ENCODE assay signal across 8 mouse cellular contexts in the genomic region with DNA sequence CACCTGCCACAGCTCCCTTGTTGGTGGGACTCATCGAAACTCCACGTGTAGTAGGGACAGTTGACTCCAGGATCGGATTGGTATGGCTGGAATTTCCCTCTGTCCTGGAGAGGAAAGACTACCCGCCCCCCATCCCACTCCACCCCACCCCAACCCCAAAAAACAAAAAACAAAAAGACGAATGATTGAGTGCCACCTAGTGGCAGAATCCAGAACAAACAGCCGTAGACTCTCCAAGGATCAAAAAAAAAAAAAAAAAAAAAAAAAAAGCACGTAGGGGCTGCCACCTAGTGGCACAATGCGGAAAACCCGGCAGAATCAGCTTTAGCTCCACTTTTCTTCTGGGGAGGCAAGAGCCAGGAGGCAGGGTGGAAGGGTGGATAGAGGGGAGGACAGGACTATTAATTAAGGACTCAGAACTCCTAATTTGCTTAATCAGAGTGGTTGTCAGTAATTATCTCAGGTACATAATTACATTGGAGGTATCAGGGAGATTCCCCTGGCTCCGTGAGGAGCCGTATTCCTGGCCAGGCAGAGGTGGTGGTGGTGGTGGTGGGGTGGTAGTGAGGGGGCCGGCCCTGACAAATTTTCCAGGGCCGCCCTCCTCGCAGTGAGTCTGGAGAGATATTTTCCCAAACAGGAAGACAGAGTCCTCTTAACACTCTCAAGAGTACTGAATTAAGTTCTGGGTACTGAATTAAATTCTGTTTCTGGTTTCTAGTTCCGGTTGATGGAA.
A peak's percentile ranks its signal among the peaks of the same experiment; 100 is the strongest.
DNase-seq lines count a peak whose midpoint lies in the region; ATAC-seq and TF ChIP-seq lines count a peak whose summit lies in the region.

No protein-coding gene starts in this region.

- peak overlapping the region; percentile 82 for H3K4me2 ChIP-seq in heart, embryonic 11.5 days
- H3K4me2 ChIP-seq in kidney, embryonic 14.5 days (replicated peaks; ENCODE audit: low read depth, low read length), result peak overlapping the region; percentile 61
- peak overlapping the region; percentile 55 for H3K4me2 ChIP-seq in liver, embryonic 15.5 days
- peak overlapping the region; percentile 63 for H3K4me2 ChIP-seq in neural tube, embryonic 12.5 days (replicated peaks)

- no peak overlapping the region for H3K27ac ChIP-seq in heart, embryonic 11.5 days (ENCODE audit: low read depth, low read length)
- H3K27ac ChIP-seq in kidney, embryonic 14.5 days (ENCODE audit: low read depth, low read length), result no peak overlapping the region
- H3K27ac ChIP-seq in liver, embryonic 15.5 days (replicated peaks), result no peak overlapping the region
- H3K27ac ChIP-seq in neural tube, embryonic 12.5 days, result no peak overlapping the region
- no peak overlapping the region for H3K27ac ChIP-seq in thymus, adult 2 months (ENCODE audit: control insufficient read depth, insufficient read depth, low read length)

- peak; percentile 69 for DNase-seq in embryo, embryonic 11.5 days (ENCODE audit: low read depth, low spot score)
- peak; percentile 48 for DNase-seq in thymus, adult 2 months

- H3K36me3 ChIP-seq in C2C12 (ENCODE audit: control insufficient read depth, insufficient read depth), result no peaks in the 10 kb centered on the region
- H3K36me3 ChIP-seq in heart, embryonic 11.5 days (ENCODE audit: control insufficient read depth, insufficient read depth, low read length), result no peaks in the 10 kb centered on the region
- H3K36me3 ChIP-seq in kidney, embryonic 14.5 days (ENCODE audit: control insufficient read depth, insufficient read depth, low read length), result no peaks in the 10 kb centered on the region
- H3K36me3 ChIP-seq in liver, embryonic 15.5 days (replicated peaks), result no peaks in the 10 kb centered on the region
- no peaks in the 10 kb centered on the region for H3K36me3 ChIP-seq in neural tube, embryonic 12.5 days
- H3K36me3 ChIP-seq in thymus, adult 2 months (ENCODE audit: control insufficient read depth, insufficient read depth, low read length), result no peaks in the 10 kb centered on the region

- H3ac ChIP-seq in C2C12 (ENCODE audit: control insufficient read depth, insufficient read length, low read depth), result no peak overlapping the region

- no peak overlapping the region for H3K9ac ChIP-seq in heart, embryonic 11.5 days (ENCODE audit: low read depth, low read length)
- no peak overlapping the region for H3K9ac ChIP-seq in kidney, embryonic 14.5 days (ENCODE audit: low read depth, low read length)
- H3K9ac ChIP-seq in liver, embryonic 15.5 days, result no peak overlapping the region
- no peak overlapping the region for H3K9ac ChIP-seq in neural tube, embryonic 12.5 days

- no peaks in the 10 kb centered on the region for H3K79me2 ChIP-seq in C2C12 (ENCODE audit: control insufficient read depth, insufficient read depth)

- TF ChIP-seq POLR2A in thymus, adult 2 months (IDR thresholded peaks at IDR 0.05; ENCODE audit: control insufficient read depth, extremely low read depth, insufficient read depth, low read length, poor library complexity), result no peak

- WGBS in heart, embryonic 11.5 days (ENCODE audit: insufficient replicate concordance), result 24% methylated on average over 15 of the region's 15 CpGs
- WGBS in kidney, embryonic 14.5 days, result 26% methylated on average over 15 of the region's 15 CpGs
- 21% methylated on average over 15 of the region's 15 CpGs for WGBS in liver, embryonic 15.5 days (ENCODE audit: insufficient replicate concordance)
- 25% methylated on average over 15 of the region's 15 CpGs for WGBS in neural tube, embryonic 12.5 days
- 29% methylated on average over 15 of the region's 15 CpGs for WGBS in thymus, adult 2 months

- H3K4me1 ChIP-seq in heart, embryonic 11.5 days (ENCODE audit: control insufficient read depth, insufficient read depth, low read length), result no peaks in the 10 kb centered on the region
- no peaks in the 10 kb centered on the region for H3K4me1 ChIP-seq in kidney, embryonic 14.5 days (ENCODE audit: control insufficient read depth, insufficient read depth, low read length)
- 0 out of 2 replicates have a peak, but pooled peaks cover 6% of the 10 kb centered on the region for H3K4me1 ChIP-seq in liver, embryonic 15.5 days (replicated peaks)
- peaks cover 9% of the 10 kb centered on the region for H3K4me1 ChIP-seq in neural tube, embryonic 12.5 days
- H3K4me1 ChIP-seq in thymus, adult 2 months (replicated peaks; ENCODE audit: control insufficient read depth, insufficient read depth, low read length), result peaks cover 6% of the 10 kb centered on the region

- no peaks in the 10 kb centered on the region for H3K9me3 ChIP-seq in heart, embryonic 11.5 days (replicated peaks; ENCODE audit: control insufficient read depth, low read length)
- H3K9me3 ChIP-seq in kidney, embryonic 14.5 days (ENCODE audit: control insufficient read depth, low read length), result no peaks in the 10 kb centered on the region
- no peaks in the 10 kb centered on the region for H3K9me3 ChIP-seq in liver, embryonic 15.5 days (replicated peaks)
- no peaks in the 10 kb centered on the region for H3K9me3 ChIP-seq in neural tube, embryonic 12.5 days

- no peaks in the 10 kb centered on the region for H3K79me3 ChIP-seq in C2C12 (ENCODE audit: low read depth)

- no peaks in the 10 kb centered on the region for H3K27me3 ChIP-seq in C2C12 (ENCODE audit: control insufficient read depth, insufficient read depth, insufficient read length)
- H3K27me3 ChIP-seq in heart, embryonic 11.5 days (ENCODE audit: control insufficient read depth, insufficient read depth, low read length), result no peaks in the 10 kb centered on the region
- H3K27me3 ChIP-seq in kidney, embryonic 14.5 days (ENCODE audit: control insufficient read depth, insufficient read depth, low read length), result no peaks in the 10 kb centered on the region
- no peaks in the 10 kb centered on the region for H3K27me3 ChIP-seq in liver, embryonic 15.5 days
- no peaks in the 10 kb centered on the region for H3K27me3 ChIP-seq in neural tube, embryonic 12.5 days (replicated peaks)
- no peaks in the 10 kb centered on the region for H3K27me3 ChIP-seq in thymus, adult 2 months (ENCODE audit: control insufficient read depth, insufficient read depth, low read length)

- ATAC-seq in activated CD4-positive, CD25-positive, alpha-beta regulatory T cell, adult 4 months, result peak; percentile 87
- peak; percentile 40; the same call in 1 of the 2 replicates for ATAC-seq in heart, embryonic 11.5 days (replicated peaks; ENCODE audit: insufficient number of reproducible peaks, low FRiP score, low TSS enrichment)
- ATAC-seq in kidney, embryonic 14.5 days (ENCODE audit: low FRiP score, low TSS enrichment), result peak; percentile 80
- no peak for ATAC-seq in liver, embryonic 15.5 days (ENCODE audit: insufficient read depth)
- ATAC-seq in neural tube, embryonic 12.5 days (ENCODE audit: low FRiP score, low read depth), result peak; percentile 67

- TF ChIP-seq CTCF in C2C12 (IDR thresholded peaks at IDR 0.05; ENCODE audit: control insufficient read depth, insufficient read depth, insufficient read length), result peak; percentile 56
- TF ChIP-seq CTCF in thymus, adult 2 months (IDR thresholded peaks at IDR 0.05; ENCODE audit: borderline replicate concordance, control insufficient read depth, extremely low read depth, insufficient read depth, low read length, poor library complexity), result no peak

- no peak overlapping the region for H3K4me3 ChIP-seq in C2C12 (ENCODE audit: insufficient read depth, poor library complexity, severe bottlenecking)
- peak overlapping the region; percentile 30 for H3K4me3 ChIP-seq in heart, embryonic 11.5 days (ENCODE audit: low read depth, low read length)
- H3K4me3 ChIP-seq in kidney, embryonic 14.5 days (ENCODE audit: low read length), result peak overlapping the region; percentile 31
- 0 out of 2 replicates have a peak overlapping the region, but pooled peaks have one; percentile 20 for H3K4me3 ChIP-seq in liver, embryonic 15.5 days (replicated peaks)
- peak overlapping the region; percentile 14; the same call in 1 of the 2 replicates for H3K4me3 ChIP-seq in neural tube, embryonic 12.5 days
- H3K4me3 ChIP-seq in thymus, adult 2 months (ENCODE audit: control insufficient read depth, insufficient read depth, low read length), result no peak overlapping the region

TF ChIP-seq in C2C12, 6 proteins besides CTCF, POLR2A, EP300 and RAD21:
- TF ChIP-seq USF1 (IDR thresholded peaks at IDR 0.05; ENCODE audit: low read depth), result no peak
- no peak for TF ChIP-seq MAX (IDR thresholded peaks at IDR 0.05)
- no peak for TF ChIP-seq MYOG (IDR thresholded peaks at IDR 0.05; ENCODE audit: control insufficient read depth, extremely low read depth, insufficient read length)
- no peak for TF ChIP-seq CEBPB (IDR thresholded peaks at IDR 0.05; ENCODE audit: low read depth)
- TF ChIP-seq FOSL1 (IDR thresholded peaks at IDR 0.05; ENCODE audit: insufficient read depth, low read length, poor library complexity, severe bottlenecking), result no peak
- no peak for TF ChIP-seq MYOD1 (IDR thresholded peaks at IDR 0.05; ENCODE audit: control insufficient read depth, insufficient read length, low read depth)

Comparison
In these comparisons a context has a peak if more than half of its experiments do, and no peak if none do; other contexts are left out.
1. H3K4me3 ChIP-seq: peak in heart, embryonic 11.5 days (single experiment), kidney, embryonic 14.5 days (single experiment), liver, embryonic 15.5 days (single experiment) and neural tube, embryonic 12.5 days (single experiment); none in C2C12 (single experiment) and thymus, adult 2 months (single experiment).
2. Peak in every context shown above with its lines, with median percentiles within 50 percentile points of each other: H3K4me2 ChIP-seq.